Mouse (Mus musculus) neural tube, embryonic 12.5 days (tissue): Measurements from ENCODE around the gene Olfr576. TPM values are rescaled to one million over a fixed set of nuclear protein-coding genes. Genes with fewer than 3 reads are reported as not detected.
A peak's percentile ranks its signal among the peaks of the same experiment; 100 is the strongest.

Source experiments
- ATAC-seq: fragments of 200-750 bp; cut with Nextera tagmentation; 2 replicates; pipeline ENCODE4 v1.8.0; 2017; ENCODE audit warnings: low read depth, mild to moderate bottlenecking, moderate TSS enrichment, moderate library complexity; ENCODE audit not compliant: low FRiP score
- H3K27ac ChIP-seq: fragments of 300-500 bp; sonication (generic); 2 replicates; pipeline ENCODE4 v1.5.1; 2016
- H3K27me3 ChIP-seq: fragments of 300-500 bp; sonication (generic); replicated peaks from 2 replicates; pipeline ENCODE4 v1.6.1; 2016; ENCODE audit warnings: mild to moderate bottlenecking
- H3K36me3 ChIP-seq: fragments of 300-500 bp; sonication (generic); 2 replicates; pipeline ENCODE4 v1.6.1; 2016; ENCODE audit warnings: mild to moderate bottlenecking
- H3K4me1 ChIP-seq: fragments of 300-500 bp; sonication (generic); 2 replicates; pipeline ENCODE4 v1.6.1; 2016
- H3K4me2 ChIP-seq: fragments of 300-500 bp; sonication (generic); replicated peaks from 2 replicates; pipeline ENCODE4 v1.6.1; 2016; ENCODE audit warnings: mild to moderate bottlenecking
- H3K4me3 ChIP-seq: fragments of 300-500 bp; sonication (generic); 2 replicates; pipeline ENCODE4 v1.5.1; 2016
- H3K9ac ChIP-seq: fragments of 300-500 bp; sonication (generic); 2 replicates; pipeline ENCODE4 v1.6.1; 2016; ENCODE audit warnings: mild to moderate bottlenecking
- H3K9me3 ChIP-seq: fragments of 300-500 bp; sonication (generic); 2 replicates; pipeline ENCODE4 v1.6.1; 2016; ENCODE audit warnings: mild to moderate bottlenecking
- WGBS: fragments of 180-500 bp; shearing (Covaris S2); methylation state at CpG from one replicate; pipeline ENCODE4 v1.1.7; 2016; 5-methylcytosine and 5-hydroxymethylcytosine counted together
- polyA plus RNA-seq: library from polyadenylated mRNA; unstranded; fragments of >200 nt; fragmentation: Nextera tagmentation; extraction: Ambion mirVana; gene quantifications from 2 replicates; pipeline ENCODE4 v1.2.1, GENCODE M21; 2016

The Olfr576 gene
- not detected in 2 replicates for polyA plus RNA-seq

- H3K9me3 ChIP-seq = no peaks in the 10 kb centered on the region
- no peak within 1 kb of the TSS for H3K27ac ChIP-seq
- no peaks in the 10 kb centered on the region for H3K4me1 ChIP-seq
- H3K4me2 ChIP-seq = no peak within 1 kb of the TSS
- H3K9ac ChIP-seq = no peak within 1 kb of the TSS
- 64% methylated on average over 2 of the region's 2 CpGs for WGBS
- H3K4me3 ChIP-seq = no peak within 1 kb of the TSS
- ATAC-seq = no peak
- no peaks in the 10 kb centered on the region for H3K27me3 ChIP-seq
- no peaks in the 10 kb centered on the region for H3K36me3 ChIP-seq
Measured at GRCm38 (mm10) chr7:102962360-102962759, at the start of gene Olfr576. TSS of gene Olfr576 (plus strand) at chr7:102962660.

- Histone ChIP-seq H3K4me2 (no peak overlapping the region), H3K36me3 (no peaks in the 10 kb centered on the region), H3K27me3 (no peaks in the 10 kb centered on the region), H3K9me3 (no peaks in the 10 kb centered on the region), H3K4me1 (no peaks in the 10 kb centered on the region), H3K4me3 (no peak overlapping the region), H3K27ac (no peak overlapping the region), H3K9ac (no peak overlapping the region)
- no peak for ATAC-seq
- 54% methylated on average over 1 of the region's 1 CpGs for WGBS
Measured at GRCm38 (mm10) chr7:102915261-102915660, 47.2 kb upstream of the Olfr576 start.

- Histone ChIP-seq H3K36me3 (no peaks in the 10 kb centered on the region), H3K4me3 (no peak overlapping the region), H3K9ac (no peak overlapping the region), H3K9me3 (no peaks in the 10 kb centered on the region), H3K27me3 (no peaks in the 10 kb centered on the region), H3K4me2 (no peak overlapping the region), H3K27ac (no peak overlapping the region), H3K4me1 (no peaks in the 10 kb centered on the region)
- ATAC-seq = no peak
- 82% methylated on average over 5 of the region's 5 CpGs for WGBS
Measured at GRCm38 (mm10) chr7:102916405-102916804, 46.1 kb upstream of the Olfr576 start.

GRCm38 (mm10) chr7:102917032-102917875 lies 45.2 kb upstream of the Olfr576 start, which contains the start of gene Olfr571:
TSS of gene Olfr571 (minus strand) at chr7:102917536.
- WGBS = 47% methylated on average over 4 of the region's 4 CpGs
- no peak within 1 kb of the TSS for H3K27ac ChIP-seq
- no peak within 1 kb of the TSS for H3K4me2 ChIP-seq
- H3K4me3 ChIP-seq = no peak within 1 kb of the TSS
- H3K9ac ChIP-seq = no peak within 1 kb of the TSS
- ATAC-seq = peak; percentile 71
- no peaks in the 10 kb centered on the region for H3K9me3 ChIP-seq
- no peaks in the 10 kb centered on the region for H3K27me3 ChIP-seq
- H3K4me1 ChIP-seq = no peaks in the 10 kb centered on the region
- H3K36me3 ChIP-seq = no peaks in the 10 kb centered on the region

GRCm38 (mm10) chr7:102919632-102920031 lies 42.8 kb upstream of the Olfr576 start:
- no peak overlapping the region for H3K27ac ChIP-seq
- ATAC-seq = peak; percentile 54; the same call in 1 of the 2 replicates
- no peaks in the 10 kb centered on the region for H3K4me1 ChIP-seq
- H3K27me3 ChIP-seq = no peaks in the 10 kb centered on the region
- H3K36me3 ChIP-seq = no peaks in the 10 kb centered on the region
- no peaks in the 10 kb centered on the region for H3K9me3 ChIP-seq
- H3K4me3 ChIP-seq = no peak overlapping the region
- WGBS = 21% methylated on average over 1 of the region's 1 CpGs
- H3K4me2 ChIP-seq = no peak overlapping the region
- no peak overlapping the region for H3K9ac ChIP-seq

GRCm38 (mm10) chr7:102924109-102924508 lies 38.4 kb upstream of the Olfr576 start, which contains the start of gene Olfr572:
TSS of gene Olfr572 (plus strand) at chr7:102924409.
- no peaks in the 10 kb centered on the region for H3K27me3 ChIP-seq
- H3K4me1 ChIP-seq = no peaks in the 10 kb centered on the region
- no peaks in the 10 kb centered on the region for H3K9me3 ChIP-seq
- ATAC-seq = no peak
- H3K9ac ChIP-seq = no peak within 1 kb of the TSS
- WGBS = 67% methylated on average over 1 of the region's 1 CpGs
- H3K27ac ChIP-seq = no peak within 1 kb of the TSS
- no peak within 1 kb of the TSS for H3K4me3 ChIP-seq
- no peak within 1 kb of the TSS for H3K4me2 ChIP-seq
- H3K36me3 ChIP-seq = no peaks in the 10 kb centered on the region

GRCm38 (mm10) chr7:102927105-102927504 lies 35.4 kb upstream of the Olfr576 start:
- H3K9me3 ChIP-seq = no peaks in the 10 kb centered on the region
- ATAC-seq = no peak
- H3K4me1 ChIP-seq = no peaks in the 10 kb centered on the region
- 77% methylated on average over 3 of the region's 3 CpGs for WGBS
- H3K4me2 ChIP-seq = no peak overlapping the region
- H3K9ac ChIP-seq = no peak overlapping the region
- no peaks in the 10 kb centered on the region for H3K27me3 ChIP-seq
- no peaks in the 10 kb centered on the region for H3K36me3 ChIP-seq
- no peak overlapping the region for H3K4me3 ChIP-seq
- no peak overlapping the region for H3K27ac ChIP-seq

- no peak for ATAC-seq
- no peak within 1 kb of the TSS for H3K4me2 ChIP-seq
- H3K9me3 ChIP-seq = no peaks in the 10 kb centered on the region
- H3K27ac ChIP-seq = no peak within 1 kb of the TSS
- H3K36me3 ChIP-seq = no peaks in the 10 kb centered on the region
- no peaks in the 10 kb centered on the region for H3K4me1 ChIP-seq
- no peak within 1 kb of the TSS for H3K4me3 ChIP-seq
- H3K9ac ChIP-seq = no peak within 1 kb of the TSS
- WGBS = 95% methylated on average over 2 of the region's 2 CpGs
- H3K27me3 ChIP-seq = no peaks in the 10 kb centered on the region
Measured at GRCm38 (mm10) chr7:102942475-102942874, 20.0 kb upstream of the Olfr576 start, which contains the start of gene Olfr573-ps1. TSS of gene Olfr573-ps1 (minus strand) at chr7:102942575.

GRCm38 (mm10) chr7:102943417-102943816 lies 19.0 kb upstream of the Olfr576 start:
- Histone ChIP-seq H3K4me1 (no peaks in the 10 kb centered on the region), H3K9ac (no peak overlapping the region), H3K36me3 (no peaks in the 10 kb centered on the region), H3K9me3 (no peaks in the 10 kb centered on the region), H3K4me2 (no peak overlapping the region), H3K27me3 (no peaks in the 10 kb centered on the region), H3K4me3 (no peak overlapping the region), H3K27ac (no peak overlapping the region)
- ATAC-seq = no peak
- WGBS = 89% methylated on average over 1 of the region's 1 CpGs

- no peak within 1 kb of the TSS for H3K4me2 ChIP-seq
- no peaks in the 10 kb centered on the region for H3K27me3 ChIP-seq
- H3K36me3 ChIP-seq = no peaks in the 10 kb centered on the region
- H3K4me1 ChIP-seq = no peaks in the 10 kb centered on the region
- H3K27ac ChIP-seq = no peak within 1 kb of the TSS
- WGBS = 92% methylated on average over 1 of the region's 1 CpGs
- H3K4me3 ChIP-seq = no peak within 1 kb of the TSS
- H3K9me3 ChIP-seq = no peaks in the 10 kb centered on the region
- H3K9ac ChIP-seq = no peak within 1 kb of the TSS
- ATAC-seq = no peak
Measured at GRCm38 (mm10) chr7:102948167-102948566, 14.3 kb upstream of the Olfr576 start, which contains the start of gene Olfr574. TSS of gene Olfr574 (plus strand) at chr7:102948467.

GRCm38 (mm10) chr7:102950732-102951131 lies 11.7 kb upstream of the Olfr576 start:
- no peak for ATAC-seq
- H3K9me3 ChIP-seq = no peaks in the 10 kb centered on the region
- no peaks in the 10 kb centered on the region for H3K4me1 ChIP-seq
- 85% methylated on average over 1 of the region's 1 CpGs for WGBS
- no peaks in the 10 kb centered on the region for H3K36me3 ChIP-seq
- H3K27ac ChIP-seq = no peak overlapping the region
- no peak overlapping the region for H3K4me2 ChIP-seq
- H3K9ac ChIP-seq = no peak overlapping the region
- H3K4me3 ChIP-seq = no peak overlapping the region
- H3K27me3 ChIP-seq = no peaks in the 10 kb centered on the region

GRCm38 (mm10) chr7:102958137-102958536 lies 4.3 kb upstream of the Olfr576 start:
- no peaks in the 10 kb centered on the region for H3K27me3 ChIP-seq
- H3K4me3 ChIP-seq = no peak overlapping the region
- WGBS = 78% methylated on average over 3 of the region's 3 CpGs
- no peak overlapping the region for H3K9ac ChIP-seq
- no peak overlapping the region for H3K4me2 ChIP-seq
- no peak overlapping the region for H3K27ac ChIP-seq
- no peaks in the 10 kb centered on the region for H3K4me1 ChIP-seq
- ATAC-seq = no peak
- no peaks in the 10 kb centered on the region for H3K36me3 ChIP-seq
- H3K9me3 ChIP-seq = no peaks in the 10 kb centered on the region
